Mouse (Mus musculus): ENCODE measurements around the gene Vmn2r33. TPM values are rescaled to one million over a fixed set of nuclear protein-coding genes. Genes with fewer than 3 reads are reported as not detected.

Gene Vmn2r33
- polyA plus RNA-seq (2012; ENCODE audit: low replicate concordance): 0.07 TPM in 1 of 2 replicates, not detected in the other

GRCm38 (mm10) chr7:7566686-7567085 lies at the start of gene Vmn2r33:
TSS of gene Vmn2r33 (minus strand) at chr7:7566786.

Other genes with a start within 250 kb of the Vmn2r33 start
- gene Vmn2r30, start 229.2 kb downstream of the Vmn2r33 start, polyA plus RNA-seq (2012; ENCODE audit: low replicate concordance): 0.07 TPM in 1 of 2 replicates, not detected in the other
- gene Gm45783, start 192.2 kb downstream of the Vmn2r33 start, polyA plus RNA-seq (2012; ENCODE audit: low replicate concordance): 0.40 TPM in 1 of 2 replicates, not detected in the other
- gene Vmn2r31, start 167.1 kb downstream of the Vmn2r33 start, polyA plus RNA-seq (2012; ENCODE audit: low replicate concordance): 0.02 TPM in 1 of 2 replicates, not detected in the other
- gene Vmn2r32, start 86.8 kb downstream of the Vmn2r33 start, polyA plus RNA-seq (2012; ENCODE audit: low replicate concordance): not detected in 2 replicates
- gene Vmn2r34, start 122.7 kb upstream of the Vmn2r33 start, polyA plus RNA-seq (2012; ENCODE audit: low replicate concordance): not detected in 2 replicates

Data from leukemia stem cell, adult 10-12 weeks (primary cell).